Mouse (Mus musculus) embryonic facial prominence, embryonic 14.5 days (tissue): ENCODE measurements around the gene Maml3. TPM values are rescaled to one million over a fixed set of nuclear protein-coding genes. Genes with fewer than 3 reads are reported as not detected.

Experiments
- ATAC-seq: fragments of 200-750 bp; cut with Nextera tagmentation; 2 replicates; pipeline ENCODE4 v1.8.0; 2017; ENCODE audit warnings: low read depth, moderate number of reproducible peaks, moderate TSS enrichment
- DNase-seq: peaks from one replicate; pipeline ENCODE4 v3.0.0-alpha.2; 2015; ENCODE audit warnings: low spot score
- H3K27ac ChIP-seq: fragments of 300-500 bp; sonication (generic); replicated peaks from 2 replicates; pipeline ENCODE4 v1.5.1; 2014; ENCODE audit warnings: low read depth, mild to moderate bottlenecking, low read length, moderate library complexity
- H3K27me3 ChIP-seq: fragments of 300-500 bp; sonication (generic); replicated peaks from 2 replicates; pipeline ENCODE4 v1.6.1; 2014; ENCODE audit warnings: low read length; ENCODE audit not compliant: control insufficient read depth, insufficient read depth
- H3K36me3 ChIP-seq: fragments of 300-500 bp; sonication (generic); 2 replicates; pipeline ENCODE4 v1.6.1; 2014; ENCODE audit warnings: low read length, mixed read lengths; ENCODE audit not compliant: control insufficient read depth, insufficient read depth
- H3K4me1 ChIP-seq: fragments of 300-500 bp; sonication (generic); 2 replicates; pipeline ENCODE4 v1.6.1; 2014; ENCODE audit warnings: antibody characterized with exemption, low read length; ENCODE audit not compliant: control insufficient read depth, insufficient read depth
- H3K4me2 ChIP-seq: fragments of 300-500 bp; sonication (generic); 2 replicates; pipeline ENCODE4 v1.6.1; 2014; ENCODE audit warnings: low read depth, mild to moderate bottlenecking, low read length, moderate library complexity, mixed read lengths
- H3K4me3 ChIP-seq: fragments of 300-500 bp; sonication (generic); 2 replicates; pipeline ENCODE4 v1.5.1; 2014; ENCODE audit warnings: low read depth, mild to moderate bottlenecking, low read length
- H3K9ac ChIP-seq: fragments of 300-500 bp; sonication (generic); 2 replicates; pipeline ENCODE4 v1.6.1; 2014; ENCODE audit warnings: low read depth, mild to moderate bottlenecking, low read length, moderate library complexity, mixed read lengths
- H3K9me3 ChIP-seq: fragments of 300-500 bp; sonication (generic); 2 replicates; pipeline ENCODE4 v1.6.1; 2016; ENCODE audit warnings: low read length; ENCODE audit not compliant: control insufficient read depth
- WGBS: fragments of 180-500 bp; shearing (Covaris S2); extraction: QIAGEN DNeasy Blood & Tissue Kit; methylation state at CpG from one replicate; pipeline ENCODE4 v1.1.7; 2014; 5-methylcytosine and 5-hydroxymethylcytosine counted together
- polyA plus RNA-seq: library from polyadenylated mRNA; unstranded; fragments of >200 nt; fragmentation: Nextera tagmentation; extraction: Ambion mirVana; gene quantifications from 2 replicates; pipeline ENCODE4 v1.2.1, GENCODE M21; 2014

Gene Maml3
- polyA plus RNA-seq, 1 experiment from 2014 or later = 4.8 TPM

- ATAC-seq = no peak
- Histone ChIP-seq H3K36me3 (no peaks in the 10 kb centered on the region), H3K4me3 (peak overlapping the region; percentile 31; the same call in 1 of the 2 replicates), H3K27me3 (no peaks in the 10 kb centered on the region), H3K9me3 (no peaks in the 10 kb centered on the region), H3K4me1 (peaks cover 31% of the 10 kb centered on the region), H3K9ac (peak overlapping the region; percentile 64; the same call in 1 of the 2 replicates), H3K4me2 (peak overlapping the region; percentile 55), H3K27ac (peak overlapping the region; percentile 96)
- 13% methylated on average over 6 of the region's 6 CpGs for WGBS
- peak; percentile 61 for DNase-seq
These were observed 59.6 kb downstream of the Maml3 start for GRCm38 (mm10) chr3:52045221-52045641.

GRCm38 (mm10) chr3:52044651-52045050 lies 60.2 kb downstream of the Maml3 start:
- Histone ChIP-seq H3K4me2 (peak overlapping the region; percentile 55), H3K9me3 (no peaks in the 10 kb centered on the region), H3K27ac (peak overlapping the region; percentile 96), H3K4me1 (peaks cover 31% of the 10 kb centered on the region), H3K9ac (peak overlapping the region; percentile 45), H3K27me3 (no peaks in the 10 kb centered on the region), H3K4me3 (peak overlapping the region; percentile 17), H3K36me3 (no peaks in the 10 kb centered on the region)
- ATAC-seq (peak; percentile 9; the same call in 1 of the 2 replicates), DNase-seq (peak; percentile 83)
- WGBS = 4% methylated on average over 14 of the region's 14 CpGs

- Histone ChIP-seq H3K27me3 (no peaks in the 10 kb centered on the region), H3K9ac (no peak overlapping the region), H3K4me3 (no peak overlapping the region), H3K36me3 (no peaks in the 10 kb centered on the region), H3K4me2 (no peak overlapping the region), H3K9me3 (no peaks in the 10 kb centered on the region), H3K27ac (peak overlapping the region; percentile 96; the same call in 1 of the 2 replicates), H3K4me1 (peaks cover 31% of the 10 kb centered on the region)
- DNase-seq = no peak
- WGBS = 59% methylated on average over 4 of the region's 4 CpGs
- ATAC-seq = no peak
These were observed 61.0 kb downstream of the Maml3 start for GRCm38 (mm10) chr3:52043847-52044246.

- H3K27me3 ChIP-seq = no peaks in the 10 kb centered on the region
- DNase-seq = no peak
- H3K4me3 ChIP-seq = no peak overlapping the region
- WGBS = 85% methylated on average over 3 of the region's 3 CpGs
- H3K4me2 ChIP-seq = no peak overlapping the region
- peaks cover 29% of the 10 kb centered on the region for H3K4me1 ChIP-seq
- no peak overlapping the region for H3K9ac ChIP-seq
- no peak overlapping the region for H3K27ac ChIP-seq
- H3K36me3 ChIP-seq = no peaks in the 10 kb centered on the region
- no peaks in the 10 kb centered on the region for H3K9me3 ChIP-seq
- ATAC-seq = no peak
These were observed 62.2 kb downstream of the Maml3 start for GRCm38 (mm10) chr3:52042680-52043079.

GRCm38 (mm10) chr3:52039958-52040357 lies 64.9 kb downstream of the Maml3 start:
- H3K27ac ChIP-seq = no peak overlapping the region

GRCm38 (mm10) chr3:52037260-52037659 lies 67.6 kb downstream of the Maml3 start:
- H3K27ac ChIP-seq = no peak overlapping the region
- 44% methylated on average over 5 of the region's 5 CpGs for WGBS
- H3K9ac ChIP-seq = no peak overlapping the region

More at GRCm38 (mm10) chr3:52039958-52040357, 64.9 kb downstream of the Maml3 start:
- Histone ChIP-seq H3K4me2 (no peak overlapping the region), H3K4me1 (peaks cover 26% of the 10 kb centered on the region), H3K9ac (no peak overlapping the region), H3K4me3 (no peak overlapping the region), H3K36me3 (no peaks in the 10 kb centered on the region), H3K9me3 (no peaks in the 10 kb centered on the region), H3K27me3 (no peaks in the 10 kb centered on the region)
- ATAC-seq = no peak
- peak; percentile 16 for DNase-seq
- 79% methylated on average over 7 of the region's 7 CpGs for WGBS

GRCm38 (mm10) chr3:52035404-52035803 lies 69.5 kb downstream of the Maml3 start:
- 46% methylated on average over 8 of the region's 8 CpGs for WGBS
- no peak overlapping the region for H3K4me2 ChIP-seq
- H3K9me3 ChIP-seq = no peaks in the 10 kb centered on the region
- H3K27me3 ChIP-seq = no peaks in the 10 kb centered on the region
- no peak overlapping the region for H3K27ac ChIP-seq
- no peaks in the 10 kb centered on the region for H3K36me3 ChIP-seq
- no peak overlapping the region for H3K9ac ChIP-seq
- no peak for DNase-seq
- no peak for ATAC-seq
- H3K4me1 ChIP-seq = peaks cover 16% of the 10 kb centered on the region
- no peak overlapping the region for H3K4me3 ChIP-seq

More at GRCm38 (mm10) chr3:52037260-52037659, 67.6 kb downstream of the Maml3 start:
- Histone ChIP-seq H3K4me1 (peaks cover 16% of the 10 kb centered on the region), H3K9me3 (no peaks in the 10 kb centered on the region), H3K4me2 (no peak overlapping the region), H3K4me3 (no peak overlapping the region), H3K36me3 (no peaks in the 10 kb centered on the region), H3K27me3 (no peaks in the 10 kb centered on the region)
- no peak for ATAC-seq
- no peak for DNase-seq

GRCm38 (mm10) chr3:52033857-52034588 lies 70.9 kb downstream of the Maml3 start:
- H3K27ac ChIP-seq = peak overlapping the region; percentile 53
- no peaks in the 10 kb centered on the region for H3K36me3 ChIP-seq
- DNase-seq (peak; percentile 63), ATAC-seq (peak; percentile 58; the same call in 1 of the 2 replicates)
- peaks cover 16% of the 10 kb centered on the region for H3K4me1 ChIP-seq
- H3K27me3 ChIP-seq = no peaks in the 10 kb centered on the region
- H3K4me3 ChIP-seq = no peak overlapping the region
- peak overlapping the region; percentile 47 for H3K9ac ChIP-seq
- peak overlapping the region; percentile 1; the same call in 1 of the 2 replicates for H3K4me2 ChIP-seq
- H3K9me3 ChIP-seq = no peaks in the 10 kb centered on the region
- 19% methylated on average over 14 of the region's 14 CpGs for WGBS

- Histone ChIP-seq H3K4me1 (peaks cover 16% of the 10 kb centered on the region), H3K4me2 (no peak overlapping the region), H3K4me3 (no peak overlapping the region), H3K36me3 (no peaks in the 10 kb centered on the region), H3K9me3 (no peaks in the 10 kb centered on the region), H3K27me3 (no peaks in the 10 kb centered on the region), H3K9ac (no peak overlapping the region), H3K27ac (no peak overlapping the region)
- ATAC-seq = no peak
- no peak for DNase-seq
These were observed 73.5 kb downstream of the Maml3 start for GRCm38 (mm10) chr3:52031327-52031726.
